Mouse (Mus musculus) thymus, adult 2 months (tissue): ENCODE data around the gene Gpbp1.

ENCODE experiments used
- CTCF ChIP-seq: fragments of 200-500 bp; IDR thresholded peaks from 2 replicates; pipeline ENCODE4 v1.5.1; 2012; ENCODE audit warnings: mild to moderate bottlenecking, control low read depth, low read length, moderate library complexity, borderline replicate concordance; ENCODE audit not compliant: control insufficient read depth, poor library complexity, insufficient read depth; ENCODE audit errors: extremely low read depth
- POLR2A ChIP-seq: fragments of 200-500 bp; IDR thresholded peaks from 2 replicates; pipeline ENCODE4 v1.6.1; 2012; ENCODE audit warnings: mild to moderate bottlenecking, low read length, control low read depth, moderate library complexity; ENCODE audit not compliant: control insufficient read depth, poor library complexity, insufficient read depth; ENCODE audit errors: extremely low read depth

DNA sequence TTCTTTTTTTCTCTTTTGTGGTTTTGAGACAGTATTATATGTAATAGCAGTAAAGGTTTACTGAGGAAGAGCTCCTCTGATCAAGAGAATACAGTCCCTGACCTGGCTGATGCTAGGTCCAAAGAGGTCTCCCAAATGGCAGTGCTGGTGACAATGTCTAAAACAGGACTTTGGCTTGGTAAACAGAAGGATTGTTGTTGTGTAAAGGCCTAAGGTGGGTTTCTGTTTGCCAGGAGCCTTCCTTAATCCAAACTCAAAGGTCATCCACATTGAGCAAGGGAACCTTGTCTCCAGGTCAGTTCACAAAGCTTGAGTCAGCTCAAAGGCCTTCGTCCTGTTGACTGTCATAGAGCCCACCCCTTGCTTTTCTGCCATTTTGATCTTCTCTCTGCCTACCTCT, 41.8 kb upstream of the Gpbp1 start:
- TF ChIP-seq POLR2A = no peak
- TF ChIP-seq CTCF = no peak
